Mouse (Mus musculus) heart, postnatal 14 days (tissue): Measurements from ENCODE around the gene Atg16l2. TPM values are rescaled to one million over a fixed set of nuclear protein-coding genes. Genes with fewer than 3 reads are reported as not detected.

Experiments
- DNase-seq, 2 experiments: peaks; one replicate each; pipeline ENCODE4 v3.0.0; 2021 to 2022
- intact Hi-C: fragments of 180-260 bp; cut with DNase I; formaldehyde crosslinking; loops from one replicate; pipeline ENCODE4 v1.15.1; 2025
- total RNA-seq, 2 experiments: library from RNA; stranded (reverse); gene quantifications; 2 replicates each; pipeline ENCODE4 v1.2.3; 2021

The Atg16l2 gene
- total RNA-seq, 2 experiments from 2014 or later, result 12.4 to 13.5 TPM

GRCm38 (mm10) chr7:101293611-101294010 lies 8.4 kb downstream of the Atg16l2 start:
- intact Hi-C loops, result no loop called here
- DNase-seq, result no peak

GRCm38 (mm10) chr7:101293138-101293537 lies 8.9 kb downstream of the Atg16l2 start:
- DNase-seq, result no peak
- intact Hi-C loops, result no loop called here

- intact Hi-C loops, result no loop called here
- DNase-seq, result no peak
Observed at GRCm38 (mm10) chr7:101292696-101293095, 9.4 kb downstream of the Atg16l2 start.

GRCm38 (mm10) chr7:101292086-101292485 lies 10.0 kb downstream of the Atg16l2 start:
- no peak for DNase-seq
- intact Hi-C loops, result no loop called here

- no peak for DNase-seq
- intact Hi-C loops, result no loop called here
Observed at GRCm38 (mm10) chr7:101291641-101292040, 10.4 kb downstream of the Atg16l2 start.

GRCm38 (mm10) chr7:101291211-101291610 lies 10.8 kb downstream of the Atg16l2 start:
- DNase-seq, result no peak
- intact Hi-C loops, result no loop called here

GRCm38 (mm10) chr7:101290401-101290800 lies 11.7 kb downstream of the Atg16l2 start:
- intact Hi-C loops, result no loop called here

GRCm38 (mm10) chr7:101288436-101288835 lies 13.6 kb downstream of the Atg16l2 start:
- intact Hi-C loops, result loop anchor here (1.0 to 5.0 kb wide), 2 partner anchors 227 to 301 kb away; no protein-coding TSS in a partner anchor
- DNase-seq, result peak; percentile 63 to 79

More at GRCm38 (mm10) chr7:101290401-101290800, 11.7 kb downstream of the Atg16l2 start:
- DNase-seq, result no peak

- intact Hi-C loops, result loop anchor here (1.0 to 5.0 kb wide), 2 partner anchors 227 to 301 kb away; no protein-coding TSS in a partner anchor
- no peak for DNase-seq
Observed at GRCm38 (mm10) chr7:101287820-101288219, 14.2 kb downstream of the Atg16l2 start.

- DNase-seq, result no peak
- intact Hi-C loops, result loop anchor here (5.0 kb wide), 1 partner anchor 300 kb away; no protein-coding TSS in a partner anchor
Observed at GRCm38 (mm10) chr7:101286891-101287290, 15.2 kb downstream of the Atg16l2 start.

- intact Hi-C loops, result no loop called here
- no peak for DNase-seq
Observed at GRCm38 (mm10) chr7:101284504-101284903, 17.5 kb downstream of the Atg16l2 start.

GRCm38 (mm10) chr7:101282721-101283120 lies 19.3 kb downstream of the Atg16l2 start:
- intact Hi-C loops, result no loop called here
- DNase-seq, result no peak

GRCm38 (mm10) chr7:101272466-101273160 lies 29.4 kb downstream of the Atg16l2 start:
- intact Hi-C loops, result no loop called here
- no peak for DNase-seq

GRCm38 (mm10) chr7:101271602-101272001 lies 30.4 kb downstream of the Atg16l2 start:
- no peak for DNase-seq
- intact Hi-C loops, result no loop called here

- peak in 1 of 2 experiments; percentile 18 for DNase-seq
- intact Hi-C loops, result no loop called here
Observed at GRCm38 (mm10) chr7:101267457-101268259, 34.4 kb downstream of the Atg16l2 start.

- intact Hi-C loops, result no loop called here
- DNase-seq, result no peak
Observed at GRCm38 (mm10) chr7:101263511-101263910, 38.5 kb downstream of the Atg16l2 start.

GRCm38 (mm10) chr7:101261941-101262546 lies 40.0 kb downstream of the Atg16l2 start:
- intact Hi-C loops, result no loop called here
- DNase-seq, result no peak

- DNase-seq, result no peak
- intact Hi-C loops, result no loop called here
Observed at GRCm38 (mm10) chr7:101258482-101258881, 43.6 kb downstream of the Atg16l2 start.

GRCm38 (mm10) chr7:101253071-101253470 lies 49.0 kb downstream of the Atg16l2 start:
- no peak for DNase-seq
- intact Hi-C loops, result no loop called here

- intact Hi-C loops, result no loop called here
- no peak for DNase-seq
Observed at GRCm38 (mm10) chr7:101249173-101249572, 52.9 kb downstream of the Atg16l2 start.

- DNase-seq, result no peak
- intact Hi-C loops, result no loop called here
Observed at GRCm38 (mm10) chr7:101248760-101249159, 53.3 kb downstream of the Atg16l2 start.
